Mouse (Mus musculus) C2C12 (cell line): ENCODE measurements around the gene Unc45a. TPM values are rescaled to one million over a fixed set of nuclear protein-coding genes. Genes with fewer than 3 reads are reported as not detected.

Source experiments
- H3K27me3 ChIP-seq: one replicate; pipeline ENCODE4 v1.6.1; 2011; ENCODE audit not compliant: control insufficient read depth, insufficient read depth, insufficient read length
- H3K36me3 ChIP-seq: one replicate; pipeline ENCODE4 v1.6.1; 2011; ENCODE audit not compliant: control insufficient read depth, insufficient read depth
- H3K4me3 ChIP-seq: one replicate; pipeline ENCODE4 v1.5.1; 2011; ENCODE audit warnings: mild to moderate bottlenecking, control low read depth; ENCODE audit not compliant: poor library complexity, insufficient read depth, severe bottlenecking
- H3K79me2 ChIP-seq: one replicate; pipeline ENCODE4 v1.6.1; 2011; ENCODE audit not compliant: control insufficient read depth, insufficient read depth
- H3K79me3 ChIP-seq: one replicate; pipeline ENCODE4 v1.6.1; 2011; ENCODE audit warnings: low read depth, control low read depth
- H3ac ChIP-seq: one replicate; pipeline ENCODE3; 2011; ENCODE audit warnings: low read depth; ENCODE audit not compliant: control insufficient read depth, insufficient read length
- CEBPB ChIP-seq: IDR thresholded peaks from one replicate; pipeline ENCODE4 v1.6.1; 2011; ENCODE audit warnings: low read depth, mild to moderate bottlenecking, control low read depth, moderate library complexity
- CTCF ChIP-seq: IDR thresholded peaks from one replicate; pipeline ENCODE4 v1.5.1; 2011; ENCODE audit not compliant: control insufficient read depth, insufficient read depth, insufficient read length
- FOSL1 ChIP-seq: IDR thresholded peaks from one replicate; pipeline ENCODE4 v1.8.0; 2011; ENCODE audit warnings: mild to moderate bottlenecking, low read length; ENCODE audit not compliant: poor library complexity, insufficient read depth, severe bottlenecking
- MAX ChIP-seq: IDR thresholded peaks from one replicate; pipeline ENCODE4 v1.6.1; 2011; ENCODE audit warnings: mild to moderate bottlenecking, control low read depth
- MYOD1 ChIP-seq: IDR thresholded peaks from one replicate; pipeline ENCODE4 v1.6.1; 2011; ENCODE audit warnings: low read depth; ENCODE audit not compliant: control insufficient read depth, insufficient read length
- MYOG ChIP-seq: IDR thresholded peaks from one replicate; pipeline ENCODE4 v1.6.1; 2011; ENCODE audit not compliant: control insufficient read depth, insufficient read length; ENCODE audit errors: extremely low read depth
- USF1 ChIP-seq: IDR thresholded peaks from one replicate; pipeline ENCODE4 v1.6.1; 2011; ENCODE audit warnings: low read depth, mild to moderate bottlenecking, control low read depth, moderate library complexity
- polyA plus RNA-seq: library from polyadenylated mRNA; unstranded; fragments of >200 nt; fragmentation: generic; extraction: Trizol; gene quantifications from one replicate; pipeline ENCODE4 v1.2.1, GENCODE M21; 2012; ENCODE audit warnings: missing spikeins

The Unc45a gene
- polyA plus RNA-seq, 1 experiment = 46.9 TPM

DNA sequence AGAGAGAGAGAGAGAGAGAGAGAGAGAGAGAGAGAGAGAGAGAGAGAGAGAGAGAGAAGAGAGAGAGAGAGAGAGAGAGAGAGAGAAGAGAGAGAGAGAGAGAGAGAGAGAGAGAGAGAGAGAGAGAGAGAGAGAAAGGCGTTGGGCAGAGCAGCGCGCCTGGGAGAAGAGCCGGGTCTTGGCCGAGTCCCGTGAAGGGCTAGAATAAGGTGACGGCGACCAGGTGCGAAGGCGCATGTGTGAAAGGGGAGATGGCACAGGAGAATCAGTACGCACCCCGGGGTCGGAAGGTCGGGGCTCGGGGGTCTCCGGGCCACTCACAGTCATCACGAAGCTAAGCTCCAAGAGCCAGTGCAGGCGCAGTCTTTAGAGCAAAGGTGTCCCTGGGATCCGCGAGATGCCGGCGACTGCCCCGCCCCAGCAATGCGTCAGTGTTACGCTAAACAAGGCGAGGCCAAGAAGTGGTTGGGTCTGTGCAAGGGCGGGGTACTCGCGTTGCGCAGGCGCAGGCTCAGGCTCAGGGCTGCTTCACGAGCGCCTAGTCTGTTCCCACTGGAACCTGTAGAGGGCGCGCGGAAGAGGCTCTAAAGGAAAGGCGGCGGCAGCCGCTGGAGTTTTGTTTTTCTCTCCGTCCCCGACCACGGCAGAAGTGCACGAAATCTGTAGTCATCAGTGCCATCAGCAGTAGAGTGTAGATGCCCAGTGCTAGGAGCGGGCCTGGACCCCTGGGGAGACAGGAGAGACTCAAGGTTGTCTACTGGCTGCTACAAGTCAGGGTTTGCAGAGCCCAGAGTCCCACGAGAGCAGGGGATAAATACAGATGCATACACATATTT, 794 bp downstream of the Unc45a start:
- peaks cover 4% of the 10 kb centered on the region for H3K79me3 ChIP-seq
- H3K27me3 ChIP-seq = no peaks in the 10 kb centered on the region
- H3K79me2 ChIP-seq = peaks cover 17% of the 10 kb centered on the region
- peaks cover 25% of the 10 kb centered on the region for H3K36me3 ChIP-seq
- H3K4me3 ChIP-seq = peak overlapping the region; percentile 44
- H3ac ChIP-seq = peak overlapping the region; percentile 71
- no peak for TF ChIP-seq MYOG
- peak; percentile 40 for TF ChIP-seq CTCF

DNA sequence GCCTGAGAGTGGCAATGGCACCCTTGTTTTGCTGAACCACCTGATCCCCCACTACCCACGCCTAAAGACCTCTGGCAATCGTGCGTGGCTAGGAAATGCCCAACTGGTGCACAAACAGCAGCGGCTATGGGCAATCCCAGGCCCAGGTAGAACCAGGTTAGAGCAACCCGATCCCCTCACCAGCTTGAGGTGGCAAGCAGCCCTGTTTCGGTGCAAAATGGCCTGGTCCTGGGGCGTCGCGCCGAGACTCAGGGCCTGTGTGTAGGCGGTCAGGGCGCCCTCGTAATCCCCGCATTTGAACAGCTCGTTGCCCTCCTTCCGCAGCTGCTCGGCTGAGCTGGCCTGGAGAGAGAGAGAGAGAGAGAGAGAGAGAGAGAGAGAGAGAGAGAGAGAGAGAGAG, 1.4 kb downstream of the Unc45a start:
- peaks cover 17% of the 10 kb centered on the region for H3K79me2 ChIP-seq
- peak overlapping the region; percentile 44 for H3K4me3 ChIP-seq
- TF ChIP-seq FOSL1 = no peak
- TF ChIP-seq USF1 = no peak
- no peak for TF ChIP-seq MYOG
- TF ChIP-seq CTCF = no peak
- peak overlapping the region; percentile 92 for H3ac ChIP-seq
- H3K36me3 ChIP-seq = peaks cover 30% of the 10 kb centered on the region
- H3K27me3 ChIP-seq = no peaks in the 10 kb centered on the region
- peaks cover 4% of the 10 kb centered on the region for H3K79me3 ChIP-seq

- H3ac ChIP-seq = no peak overlapping the region
- H3K36me3 ChIP-seq = peaks cover 46% of the 10 kb centered on the region
- peaks cover 4% of the 10 kb centered on the region for H3K79me3 ChIP-seq
- H3K79me2 ChIP-seq = peaks cover 17% of the 10 kb centered on the region
- no peak for TF ChIP-seq MYOD1
- TF ChIP-seq MAX = no peak
- TF ChIP-seq CEBPB = no peak
- TF ChIP-seq USF1 = no peak
- no peak for TF ChIP-seq MYOG
- TF ChIP-seq FOSL1 = no peak
- TF ChIP-seq CTCF = no peak
- H3K4me3 ChIP-seq = no peak overlapping the region
- no peaks in the 10 kb centered on the region for H3K27me3 ChIP-seq
Measured at GRCm38 (mm10) chr7:80336932-80337331, 3.9 kb downstream of the Unc45a start.

GRCm38 (mm10) chr7:80334848-80335247, 6.0 kb downstream of the Unc45a start:
- H3K79me2 ChIP-seq = peaks cover 17% of the 10 kb centered on the region
- H3K79me3 ChIP-seq = peaks cover 4% of the 10 kb centered on the region
- no peaks in the 10 kb centered on the region for H3K27me3 ChIP-seq
- H3ac ChIP-seq = no peak overlapping the region
- TF ChIP-seq MYOD1 (no peak), MAX (no peak), MYOG (no peak), CTCF (no peak), USF1 (no peak), FOSL1 (no peak), CEBPB (no peak)
- H3K36me3 ChIP-seq = peaks cover 52% of the 10 kb centered on the region
- H3K4me3 ChIP-seq = no peak overlapping the region

DNA sequence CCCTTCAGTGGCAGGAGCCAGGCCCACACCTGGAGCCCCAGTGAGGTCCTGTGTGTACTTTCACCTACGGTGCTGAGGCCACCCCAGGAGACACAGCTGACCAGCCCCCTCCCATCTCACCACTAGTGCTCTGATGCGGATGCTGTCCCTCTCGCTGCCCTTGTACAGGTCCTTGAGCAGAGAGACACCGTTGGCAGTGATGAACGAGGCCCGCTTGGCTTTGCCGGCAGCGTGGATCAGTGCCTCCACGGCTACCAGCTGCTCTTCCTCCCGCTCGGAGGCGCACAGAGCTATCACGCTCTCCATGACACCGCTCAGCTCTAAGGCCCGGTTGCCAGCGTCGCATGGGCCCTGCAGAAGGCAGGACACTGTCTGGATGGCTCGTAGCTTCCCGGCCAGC, 9.4 kb downstream of the Unc45a start:
- Histone ChIP-seq H3K79me3 (no peaks in the 10 kb centered on the region), H3K79me2 (no peaks in the 10 kb centered on the region), H3K36me3 (peaks cover 45% of the 10 kb centered on the region), H3K4me3 (no peak overlapping the region), H3K27me3 (no peaks in the 10 kb centered on the region), H3ac (no peak overlapping the region)
- TF ChIP-seq USF1 = no peak
- TF ChIP-seq CEBPB = no peak
- TF ChIP-seq MYOG = no peak
- TF ChIP-seq MAX = no peak
- no peak for TF ChIP-seq FOSL1
- TF ChIP-seq CTCF = no peak

DNA sequence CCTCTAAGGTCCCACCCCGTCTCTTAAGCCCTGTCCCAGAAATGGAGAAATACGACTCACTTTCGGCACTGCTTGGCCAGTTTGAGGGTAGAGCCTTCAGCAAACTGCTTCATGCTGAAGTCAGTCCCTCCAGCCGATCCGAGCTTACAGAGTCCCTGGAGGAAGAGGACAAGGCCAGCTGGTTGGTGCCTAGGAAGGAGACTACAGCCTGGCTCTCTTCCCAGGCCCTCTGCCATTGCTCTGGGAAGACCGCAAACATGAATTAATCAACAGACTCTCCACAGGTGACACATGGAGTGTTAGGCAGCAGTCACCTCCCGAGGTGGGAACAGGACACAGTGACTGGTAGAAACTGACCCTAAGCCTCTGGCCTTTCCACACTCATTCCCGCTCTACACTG, 10.5 kb downstream of the Unc45a start:
- H3K36me3 ChIP-seq = peaks cover 44% of the 10 kb centered on the region

More for the DNA sequence above, 10.5 kb downstream of the Unc45a start:
- no peak overlapping the region for H3K4me3 ChIP-seq
- H3K79me2 ChIP-seq = no peaks in the 10 kb centered on the region
- no peak overlapping the region for H3ac ChIP-seq
- TF ChIP-seq MAX (no peak), CEBPB (no peak), CTCF (no peak)
- H3K27me3 ChIP-seq = no peaks in the 10 kb centered on the region
- H3K79me3 ChIP-seq = no peaks in the 10 kb centered on the region
